Mouse (Mus musculus) spleen, embryonic (tissue): ENCODE measurements around the gene Dpf2.

Source experiments
- CTCF ChIA-PET: fragments of 350-600 bp; sonication (Branson Sonifier 250); formaldehyde crosslinking; loops from one replicate; lab custom pipeline; 2022; lab: Charles Lee

Gene Dpf2

GRCm38 (mm10) chr19:5913007-5913719, at the start of gene Dpf2:
Gene Dpf2, minus strand, starts transcription at chr19:5913010.
- CTCF ChIA-PET: no interaction called here

GRCm38 (mm10) chr19:5957371-5957770, 44.6 kb upstream of the Dpf2 start:
- CTCF ChIA-PET: interaction anchor here (0.6 to 0.7 kb wide), 4 partner anchors 13 to 995 kb away, joined by 3 to 13 read pairs (median 4); no protein-coding TSS in a partner anchor

- CTCF ChIA-PET: interaction anchor here (0.5 to 1.4 kb wide), 6 partner anchors 11 to 995 kb away, joined by 3 to 9 read pairs (median 6); partner anchors contain the start of gene Cdc42ep2
Measured at GRCm38 (mm10) chr19:5956685-5957084, 43.9 kb upstream of the Dpf2 start.

- CTCF ChIA-PET: interaction anchor here (0.5 to 1.4 kb wide), 7 partner anchors 10 to 532 kb away, joined by 3 to 24 read pairs (median 6); partner anchors contain the start of gene Cdc42ep2
Measured at GRCm38 (mm10) chr19:5955704-5956670, 43.2 kb upstream of the Dpf2 start.

- CTCF ChIA-PET: no interaction called here
Measured at GRCm38 (mm10) chr19:5954936-5955335, 42.1 kb upstream of the Dpf2 start.

GRCm38 (mm10) chr19:5954031-5954710, 41.4 kb upstream of the Dpf2 start:
- CTCF ChIA-PET: no interaction called here

- CTCF ChIA-PET: no interaction called here
Measured at GRCm38 (mm10) chr19:5953201-5953770, 40.5 kb upstream of the Dpf2 start.

- CTCF ChIA-PET: no interaction called here
Measured at GRCm38 (mm10) chr19:5952071-5952691, 39.4 kb upstream of the Dpf2 start.

- CTCF ChIA-PET: interaction anchor here (0.6 kb wide), 1 partner anchor 32 kb away, joined by 6 read pairs; no protein-coding TSS in a partner anchor
Measured at GRCm38 (mm10) chr19:5951631-5952030, 38.8 kb upstream of the Dpf2 start.

GRCm38 (mm10) chr19:5950218-5950617, 37.4 kb upstream of the Dpf2 start:
- CTCF ChIA-PET: interaction anchor here (0.6 kb wide), 1 partner anchor 198 kb away, joined by 4 read pairs; no protein-coding TSS in a partner anchor

GRCm38 (mm10) chr19:5945891-5946290, 33.1 kb upstream of the Dpf2 start:
- CTCF ChIA-PET: interaction anchor here (1.0 kb wide), 1 partner anchor 10 kb away, joined by 9 read pairs; no protein-coding TSS in a partner anchor

- CTCF ChIA-PET: no interaction called here
Measured at GRCm38 (mm10) chr19:5945027-5945426, 32.2 kb upstream of the Dpf2 start.

GRCm38 (mm10) chr19:5944145-5944544, 31.3 kb upstream of the Dpf2 start:
- CTCF ChIA-PET: interaction anchor here (0.6 kb wide), 1 partner anchor 13 kb away, joined by 3 read pairs; no protein-coding TSS in a partner anchor

- CTCF ChIA-PET: interaction anchor here (0.6 kb wide), 1 partner anchor 14 kb away, joined by 3 read pairs; no protein-coding TSS in a partner anchor
Measured at GRCm38 (mm10) chr19:5943404-5943803, 30.6 kb upstream of the Dpf2 start.

- CTCF ChIA-PET: no interaction called here
Measured at GRCm38 (mm10) chr19:5942581-5942980, 29.8 kb upstream of the Dpf2 start.

- CTCF ChIA-PET: no interaction called here
Measured at GRCm38 (mm10) chr19:5940656-5941055, 27.8 kb upstream of the Dpf2 start.

- CTCF ChIA-PET: no interaction called here
Measured at GRCm38 (mm10) chr19:5940173-5940572, 27.4 kb upstream of the Dpf2 start.

- CTCF ChIA-PET: no interaction called here
Measured at GRCm38 (mm10) chr19:5939715-5940114, 26.9 kb upstream of the Dpf2 start.

- CTCF ChIA-PET: no interaction called here
Measured at GRCm38 (mm10) chr19:5938516-5938915, 25.7 kb upstream of the Dpf2 start.

- CTCF ChIA-PET: no interaction called here
Measured at GRCm38 (mm10) chr19:5937836-5938406, 25.1 kb upstream of the Dpf2 start.
